Mouse (Mus musculus): ENCODE measurements at regions not wholly inside any gene's neighbourhood (a gene's known extent, or its start where the extent isn't known, plus 50 kb on each side); places are given as distances from the start of the nearest gene placed in this dataset.

GRCm38 (mm10) chr9:30235791-30236190 lies 191.1 kb upstream of the Snx19 start:
- H3K79me2 ChIP-seq (ENCODE audit: control insufficient read depth, insufficient read depth, low read length, poor library complexity): no peaks in the 10 kb centered on the region
- no peaks in the 10 kb centered on the region for H3K4me1 ChIP-seq (ENCODE audit: control insufficient read depth in 1 of 2, insufficient read depth in 2 of 2, low read length in 2 of 2)
- H3K27me3 ChIP-seq (ENCODE audit: control insufficient read depth in 1 of 2, insufficient read depth in 2 of 2, low read length in 2 of 2): no peaks in the 10 kb centered on the region
- no peak overlapping the region for H3K4me3 ChIP-seq (ENCODE audit: control insufficient read depth in 1 of 2, insufficient read depth in 1 of 2, low read depth in 2 of 2, low read length in 2 of 2)
- no peak overlapping the region for H3K9ac ChIP-seq (ENCODE audit: control insufficient read depth, low read depth, low read length, poor library complexity, severe bottlenecking)
- no peaks in the 10 kb centered on the region for H3K9me3 ChIP-seq (replicated peaks; ENCODE audit: insufficient read depth, low read length)
- no peak overlapping the region for H3K27ac ChIP-seq (ENCODE audit: control insufficient read depth, low read depth, low read length)
- no peak for DNase-seq (ENCODE audit: low read depth, low spot score)
- H3K36me3 ChIP-seq (ENCODE audit: control insufficient read depth in 1 of 2, insufficient read depth in 2 of 2, low read length in 2 of 2): no peaks in the 10 kb centered on the region
- no peak for TF ChIP-seq TAL1 (IDR thresholded peaks at IDR 0.05; ENCODE audit: low read length)

GRCm38 (mm10) chr9:30242107-30242506 lies 184.8 kb upstream of the Snx19 start:
- DNase-seq (ENCODE audit: low read depth, low spot score): no peak
- no peak overlapping the region for H3K4me3 ChIP-seq (ENCODE audit: control insufficient read depth in 1 of 2, insufficient read depth in 1 of 2, low read depth in 2 of 2, low read length in 2 of 2)
- no peaks in the 10 kb centered on the region for H3K9me3 ChIP-seq (replicated peaks; ENCODE audit: insufficient read depth, low read length)
- H3K79me2 ChIP-seq (ENCODE audit: control insufficient read depth, insufficient read depth, low read length, poor library complexity): no peaks in the 10 kb centered on the region
- no peak overlapping the region for H3K9ac ChIP-seq (ENCODE audit: control insufficient read depth, low read depth, low read length, poor library complexity, severe bottlenecking)
- no peak overlapping the region for H3K27ac ChIP-seq (ENCODE audit: control insufficient read depth, low read depth, low read length)
- no peaks in the 10 kb centered on the region for H3K36me3 ChIP-seq (ENCODE audit: control insufficient read depth in 1 of 2, insufficient read depth in 2 of 2, low read length in 2 of 2)
- no peak for TF ChIP-seq ZMIZ1 (IDR thresholded peaks at IDR 0.05; ENCODE audit: low read depth, low read length)
- no peak for TF ChIP-seq ZC3H11A (IDR thresholded peaks at IDR 0.05; ENCODE audit: low read depth, low read length)
- TF ChIP-seq E2F4 (IDR thresholded peaks at IDR 0.05; ENCODE audit: borderline replicate concordance, low read depth, low read length): no peak
- TF ChIP-seq MAZ (IDR thresholded peaks at IDR 0.05; ENCODE audit: low read depth, low read length): no peak
- TF ChIP-seq UBTF (IDR thresholded peaks at IDR 0.05; ENCODE audit: borderline replicate concordance, insufficient read depth, low read depth, low read length): no peak
- no peak for TF ChIP-seq CTCF (IDR thresholded peaks at IDR 0.05 in 2 of 3, conservative IDR thresholded peaks at IDR 0.05 in 1 of 3; ENCODE audit: control insufficient read depth in 1 of 3, insufficient read depth in 1 of 3, low read depth in 2 of 3, low read length in 3 of 3, poor library complexity in 1 of 3, severe bottlenecking in 1 of 3)
- TF ChIP-seq POLR2AphosphoS2 (IDR thresholded peaks at IDR 0.05; ENCODE audit: low read length): no peak
- no peak for TF ChIP-seq MXI1 (IDR thresholded peaks at IDR 0.05; ENCODE audit: low read depth, low read length)
- TF ChIP-seq BHLHE40 (IDR thresholded peaks at IDR 0.05; ENCODE audit: borderline replicate concordance, low read depth, low read length): no peak
- no peak for TF ChIP-seq POLR2AphosphoS5 (IDR thresholded peaks at IDR 0.05; ENCODE audit: borderline replicate concordance, low read depth, low read length)
- TF ChIP-seq USF1 (IDR thresholded peaks at IDR 0.05; ENCODE audit: low read depth, low read length): no peak
- TF ChIP-seq MAFK (IDR thresholded peaks at IDR 0.05; ENCODE audit: borderline replicate concordance, low read depth, low read length): no peak
- no peaks in the 10 kb centered on the region for H3K4me1 ChIP-seq (ENCODE audit: control insufficient read depth in 1 of 2, insufficient read depth in 2 of 2, low read length in 2 of 2)
- no peaks in the 10 kb centered on the region for H3K27me3 ChIP-seq (ENCODE audit: control insufficient read depth in 1 of 2, insufficient read depth in 2 of 2, low read length in 2 of 2)

GRCm38 (mm10) chr9:30264533-30265168 lies 162.3 kb upstream of the Snx19 start:
- H3K79me2 ChIP-seq (ENCODE audit: control insufficient read depth, insufficient read depth, low read length, poor library complexity): no peaks in the 10 kb centered on the region
- no peak overlapping the region for H3K4me3 ChIP-seq (ENCODE audit: control insufficient read depth in 1 of 2, insufficient read depth in 1 of 2, low read depth in 2 of 2, low read length in 2 of 2)
- DNase-seq (ENCODE audit: low read depth, low spot score): peak; percentile 17
- no peak overlapping the region for H3K27ac ChIP-seq (ENCODE audit: control insufficient read depth, low read depth, low read length)
- no peaks in the 10 kb centered on the region for H3K36me3 ChIP-seq (ENCODE audit: control insufficient read depth in 1 of 2, insufficient read depth in 2 of 2, low read length in 2 of 2)
- no peaks in the 10 kb centered on the region for H3K27me3 ChIP-seq (ENCODE audit: control insufficient read depth in 1 of 2, insufficient read depth in 2 of 2, low read length in 2 of 2)
- TF ChIP-seq CHD1 (IDR thresholded peaks at IDR 0.05; ENCODE audit: low read depth, low read length) (no peak), TAL1 (IDR thresholded peaks at IDR 0.05; ENCODE audit: low read length) (no peak), NRF1 (IDR thresholded peaks at IDR 0.05; ENCODE audit: insufficient read depth, low read depth, low read length, poor library complexity, severe bottlenecking) (no peak), USF2 (IDR thresholded peaks at IDR 0.05; ENCODE audit: borderline replicate concordance in 1 of 2, insufficient read depth in 1 of 2, low read depth in 1 of 2, low read length in 2 of 2) (no peak), SMC3 (IDR thresholded peaks at IDR 0.05; ENCODE audit: low read depth, low read length) (peak; percentile 29), GABPA (IDR thresholded peaks at IDR 0.05; ENCODE audit: low read depth, low read length) (no peak), USF1 (IDR thresholded peaks at IDR 0.05; ENCODE audit: low read depth, low read length) (no peak), ZNF384 (IDR thresholded peaks at IDR 0.05; ENCODE audit: low read depth, low read length) (no peak), ZKSCAN1 (IDR thresholded peaks at IDR 0.05; ENCODE audit: low read depth, low read length) (no peak), RCOR1 (IDR thresholded peaks at IDR 0.05; ENCODE audit: low read depth, low read length) (no peak), TBP (IDR thresholded peaks at IDR 0.05; ENCODE audit: low read depth, low read length) (no peak), CHD2 (IDR thresholded peaks at IDR 0.05; ENCODE audit: low read length) (no peak), UBTF (IDR thresholded peaks at IDR 0.05; ENCODE audit: borderline replicate concordance, insufficient read depth, low read depth, low read length) (no peak), RAD21 (IDR thresholded peaks at IDR 0.05; ENCODE audit: low read depth, low read length) (peak; percentile 34), CTCF (IDR thresholded peaks at IDR 0.05 in 2 of 3, conservative IDR thresholded peaks at IDR 0.05 in 1 of 3; ENCODE audit: control insufficient read depth in 1 of 3, insufficient read depth in 1 of 3, low read depth in 2 of 3, low read length in 3 of 3, poor library complexity in 1 of 3, severe bottlenecking in 1 of 3) (peak; percentile 33 to 56 (median 41)), KAT2A (conservative IDR thresholded peaks at IDR 0.05; ENCODE audit: low read depth, low read length) (no peak)
- H3K4me1 ChIP-seq (ENCODE audit: control insufficient read depth in 1 of 2, insufficient read depth in 2 of 2, low read length in 2 of 2): no peaks in the 10 kb centered on the region
- H3K9ac ChIP-seq (ENCODE audit: control insufficient read depth, low read depth, low read length, poor library complexity, severe bottlenecking): no peak overlapping the region
- no peaks in the 10 kb centered on the region for H3K9me3 ChIP-seq (replicated peaks; ENCODE audit: insufficient read depth, low read length)
